Mouse (Mus musculus) ES-E14 (cell line): Measurements from ENCODE around the gene Dynll1.

Experiments used
- HCFC1 ChIP-seq: IDR thresholded peaks from 2 replicates; pipeline ENCODE4 v1.6.1; 2012; ENCODE audit warnings: low read length, inconsistent platforms, borderline replicate concordance; ENCODE audit not compliant: insufficient read depth
- ZC3H11A ChIP-seq: IDR thresholded peaks from 2 replicates; pipeline ENCODE4 v1.6.1; 2012; ENCODE audit warnings: low read depth, mild to moderate bottlenecking, inconsistent platforms, low read length, borderline replicate concordance

GRCm38 (mm10) chr5:115273549-115274135 is 27.2 kb downstream of the Dynll1 start:
- TF ChIP-seq HCFC1 (no peak), ZC3H11A (no peak)
